Mouse (Mus musculus): ENCODE results near the gene Ift122.

DNA sequence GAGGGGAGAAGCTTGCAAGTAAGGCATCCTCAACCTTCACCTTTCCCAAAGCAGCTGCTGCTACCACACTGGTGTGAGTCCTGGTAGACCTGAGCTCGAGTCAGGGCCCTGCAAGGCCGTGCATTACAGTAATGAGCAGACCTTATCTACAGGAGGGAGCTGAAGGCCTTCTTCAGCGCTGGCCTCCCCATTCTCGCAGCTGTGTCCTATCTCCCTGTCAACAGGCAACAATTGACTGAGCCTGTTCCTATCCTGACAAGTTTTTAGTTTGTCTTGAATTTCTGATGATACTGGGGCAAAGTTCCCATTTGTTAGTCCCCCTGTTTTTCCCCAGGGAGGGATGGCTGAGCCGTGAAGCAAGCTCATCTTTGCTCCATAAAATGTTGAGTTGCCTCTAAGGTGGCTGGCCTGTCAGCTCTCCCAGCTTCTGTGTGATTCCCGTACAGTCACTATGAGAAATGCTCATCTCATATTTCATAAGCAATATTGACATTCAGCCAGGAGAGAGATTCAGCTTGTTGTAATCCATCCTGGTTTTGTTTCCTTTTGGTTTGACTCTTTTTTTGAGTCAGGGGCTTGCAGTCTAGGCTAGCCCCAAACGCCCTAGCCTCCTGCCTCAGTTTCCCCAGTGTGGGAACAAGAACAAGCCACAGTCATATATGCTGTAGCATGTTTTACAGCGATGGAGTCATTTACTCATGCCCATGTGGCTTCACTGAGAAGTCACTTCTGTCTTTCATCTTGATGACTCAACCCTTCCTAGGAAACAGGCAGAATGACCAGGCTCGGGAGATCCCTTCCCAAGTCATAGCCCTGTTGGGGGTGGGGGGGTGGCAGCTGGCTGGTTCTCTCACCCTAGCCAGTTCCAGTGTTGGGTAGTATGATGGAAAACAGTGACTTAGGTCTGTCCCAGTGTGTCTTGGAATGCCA lies 90.5 kb downstream of the Ift122 start:
- TF ChIP-seq POLR2A (IDR thresholded peaks at IDR 0.05; ENCODE audit: low read depth, low read length) (no peak), CTCF (IDR thresholded peaks at IDR 0.05; ENCODE audit: borderline replicate concordance, insufficient read depth, low read length) (no peak)

All from embryonic fibroblast, embryonic 13.5 days (primary cell).